Mouse (Mus musculus): ENCODE measurements at regions not wholly inside any gene's neighbourhood (a gene's known extent, or its start where the extent isn't known, plus 50 kb on each side); places are given as distances from the start of the nearest gene placed in this dataset.
A peak's percentile ranks its signal among the peaks of the same experiment; 100 is the strongest.

GRCm38 (mm10) chr5:118444538-118445251 is 115.8 kb upstream of the Med13l start:
- ATAC-seq (replicated peaks; ENCODE audit: insufficient number of reproducible peaks, low FRiP score, low TSS enrichment, poor library complexity, severe bottlenecking) = no peak

GRCm38 (mm10) chr5:118445252-118445987 is 115.1 kb upstream of the Med13l start:
- ATAC-seq (replicated peaks; ENCODE audit: insufficient number of reproducible peaks, low FRiP score, low TSS enrichment, poor library complexity, severe bottlenecking) = no peak

DNA sequence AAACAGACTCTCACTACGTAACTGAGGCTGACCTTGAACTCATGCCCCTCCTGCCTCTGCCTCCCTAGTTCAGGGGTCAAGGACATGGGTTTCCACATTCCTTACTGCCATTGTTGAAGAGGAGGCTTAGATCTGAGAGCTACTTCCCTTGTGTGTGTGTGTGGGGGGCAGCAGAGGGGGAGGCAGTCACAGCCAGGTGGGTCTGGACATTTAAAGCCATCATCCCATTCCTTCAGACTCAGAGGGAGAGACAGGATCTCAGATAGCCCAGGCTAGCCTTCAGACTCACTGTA is 114.5 kb upstream of the Med13l start:
- no peak for ATAC-seq (replicated peaks; ENCODE audit: insufficient number of reproducible peaks, low FRiP score, low TSS enrichment, poor library complexity, severe bottlenecking)

DNA sequence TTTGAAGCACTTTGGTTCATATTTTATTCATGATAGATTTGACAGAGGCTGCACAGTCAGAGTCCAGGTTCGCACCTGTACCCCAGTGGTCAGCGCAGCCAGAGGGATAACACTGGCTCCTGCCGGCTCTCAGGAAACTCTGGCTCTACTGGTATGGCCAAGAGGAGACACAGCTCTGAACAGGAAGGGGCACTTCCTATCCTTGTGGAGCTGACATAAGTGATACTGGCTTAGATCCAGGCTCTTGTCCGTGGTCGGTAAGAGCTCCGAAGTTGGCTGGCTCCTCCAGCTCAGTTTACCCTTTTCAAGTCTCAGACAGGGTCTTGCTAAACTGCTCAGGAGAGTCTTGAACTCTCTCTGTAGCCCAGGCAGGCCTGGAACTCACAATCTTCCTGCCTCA is 113.6 kb upstream of the Med13l start:
- no peak for ATAC-seq (replicated peaks; ENCODE audit: insufficient number of reproducible peaks, low FRiP score, low TSS enrichment, poor library complexity, severe bottlenecking)

DNA sequence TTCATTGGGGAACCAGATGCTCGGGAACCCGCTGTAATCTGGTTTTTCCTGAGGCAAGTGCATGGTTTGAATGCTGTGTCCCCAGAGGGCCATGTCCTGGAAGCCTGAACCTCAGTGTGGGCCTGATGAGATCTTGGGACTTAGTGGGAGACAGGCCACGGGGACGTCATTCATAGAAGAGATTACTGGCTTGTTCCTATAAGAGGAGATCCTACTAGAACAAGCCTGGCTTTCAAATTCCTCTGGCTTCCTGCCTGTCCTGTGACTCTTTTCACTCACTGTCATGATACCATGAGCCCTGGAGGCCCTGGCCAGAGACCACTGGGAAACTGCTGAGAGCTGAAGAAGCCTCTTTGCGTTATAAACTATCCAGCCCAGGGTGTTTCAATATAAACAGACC is 113.1 kb upstream of the Med13l start:
- no peak for ATAC-seq (replicated peaks; ENCODE audit: insufficient number of reproducible peaks, low FRiP score, low TSS enrichment, poor library complexity, severe bottlenecking)

- peak; percentile 65 for ATAC-seq (replicated peaks; ENCODE audit: insufficient number of reproducible peaks, low FRiP score, low TSS enrichment, poor library complexity, severe bottlenecking)
Measured at GRCm38 (mm10) chr5:118448884-118449515, 111.5 kb upstream of the Med13l start.

- no peak for ATAC-seq (replicated peaks; ENCODE audit: insufficient number of reproducible peaks, low FRiP score, low TSS enrichment, poor library complexity, severe bottlenecking)
Measured at GRCm38 (mm10) chr5:118449893-118450292, 110.6 kb upstream of the Med13l start.

GRCm38 (mm10) chr5:118452052-118452451 is 108.4 kb upstream of the Med13l start:
- ATAC-seq (replicated peaks; ENCODE audit: insufficient number of reproducible peaks, low FRiP score, low TSS enrichment, poor library complexity, severe bottlenecking) = no peak

DNA sequence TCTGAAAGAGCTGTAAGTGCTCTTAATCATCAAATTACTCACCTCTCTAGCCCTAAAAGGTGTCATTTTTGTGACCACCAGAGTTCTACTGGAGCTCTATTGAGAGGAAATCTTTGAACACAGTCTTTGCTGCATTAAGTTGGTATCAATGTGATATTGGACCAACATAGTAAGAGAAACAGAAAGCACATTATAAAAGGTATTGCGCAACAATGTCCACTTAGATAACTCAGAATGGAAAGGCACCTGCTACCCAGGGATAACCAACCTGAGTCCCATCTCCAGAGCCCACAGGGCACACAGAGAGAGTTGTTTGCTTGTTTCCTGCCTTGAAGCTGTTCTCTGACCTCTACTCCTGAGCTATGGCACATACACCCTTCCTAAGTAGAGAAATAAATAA is 106.4 kb upstream of the Med13l start:
- ATAC-seq (replicated peaks; ENCODE audit: insufficient number of reproducible peaks, low FRiP score, low TSS enrichment, poor library complexity, severe bottlenecking) = no peak

DNA sequence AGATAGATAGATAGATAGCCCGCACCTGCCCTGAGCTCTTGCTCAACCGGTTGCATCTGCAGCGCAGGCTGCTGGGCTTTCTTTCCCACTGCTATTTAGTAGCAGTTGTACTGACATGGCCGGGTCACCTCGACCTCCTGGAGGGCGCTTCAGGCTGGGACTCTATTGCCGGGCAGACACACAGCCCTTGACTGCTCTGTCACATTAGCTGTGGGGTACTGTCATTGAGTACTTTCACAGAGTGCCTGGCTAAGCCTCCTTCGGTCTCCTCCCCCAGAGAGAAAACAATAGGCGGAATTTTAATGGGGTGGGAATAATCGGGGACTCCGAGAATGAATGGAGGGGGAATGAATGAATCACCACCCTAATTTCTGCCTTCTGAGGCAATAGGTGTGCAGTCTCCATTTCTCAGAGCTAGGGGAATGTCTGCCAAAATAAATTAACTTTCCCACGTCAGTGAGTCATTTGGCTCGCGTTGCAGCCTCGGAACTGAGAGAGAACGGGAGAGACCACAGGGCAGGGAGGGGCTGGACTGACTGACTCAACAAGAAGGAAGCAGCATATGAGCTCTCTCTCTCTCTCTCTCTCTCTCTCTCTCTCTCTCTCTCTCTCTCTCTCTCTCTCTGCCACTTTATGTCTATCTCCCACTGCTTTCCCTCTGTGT is 101.6 kb upstream of the Med13l start:
- ATAC-seq (replicated peaks; ENCODE audit: insufficient number of reproducible peaks, low FRiP score, low TSS enrichment, poor library complexity, severe bottlenecking) = peak; percentile 71

DNA sequence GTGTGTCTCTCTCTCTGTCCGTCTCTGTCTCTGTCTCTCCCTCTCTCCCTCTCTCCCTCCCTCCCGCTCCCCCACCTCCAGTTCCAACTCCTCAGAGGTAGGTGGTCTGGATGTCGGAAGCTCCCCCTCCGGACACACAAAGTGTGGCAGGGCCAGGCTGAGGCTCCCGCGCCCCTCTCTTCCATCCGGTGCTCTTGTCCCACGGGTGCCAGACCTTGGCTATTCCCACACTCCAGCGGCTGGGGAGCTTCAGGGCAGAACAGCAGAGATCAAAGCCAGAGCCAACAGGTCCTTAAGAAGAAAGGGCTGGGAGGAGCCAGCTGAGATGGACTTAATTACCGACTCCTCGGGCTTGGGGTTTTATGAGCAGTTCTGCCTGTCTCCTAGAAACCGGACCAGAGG is 101.1 kb upstream of the Med13l start:
- ATAC-seq (replicated peaks; ENCODE audit: insufficient number of reproducible peaks, low FRiP score, low TSS enrichment, poor library complexity, severe bottlenecking) = no peak

- ATAC-seq (replicated peaks; ENCODE audit: insufficient number of reproducible peaks, low FRiP score, low TSS enrichment, poor library complexity, severe bottlenecking) = no peak
Measured at GRCm38 (mm10) chr5:118461967-118462366, 98.5 kb upstream of the Med13l start.

DNA sequence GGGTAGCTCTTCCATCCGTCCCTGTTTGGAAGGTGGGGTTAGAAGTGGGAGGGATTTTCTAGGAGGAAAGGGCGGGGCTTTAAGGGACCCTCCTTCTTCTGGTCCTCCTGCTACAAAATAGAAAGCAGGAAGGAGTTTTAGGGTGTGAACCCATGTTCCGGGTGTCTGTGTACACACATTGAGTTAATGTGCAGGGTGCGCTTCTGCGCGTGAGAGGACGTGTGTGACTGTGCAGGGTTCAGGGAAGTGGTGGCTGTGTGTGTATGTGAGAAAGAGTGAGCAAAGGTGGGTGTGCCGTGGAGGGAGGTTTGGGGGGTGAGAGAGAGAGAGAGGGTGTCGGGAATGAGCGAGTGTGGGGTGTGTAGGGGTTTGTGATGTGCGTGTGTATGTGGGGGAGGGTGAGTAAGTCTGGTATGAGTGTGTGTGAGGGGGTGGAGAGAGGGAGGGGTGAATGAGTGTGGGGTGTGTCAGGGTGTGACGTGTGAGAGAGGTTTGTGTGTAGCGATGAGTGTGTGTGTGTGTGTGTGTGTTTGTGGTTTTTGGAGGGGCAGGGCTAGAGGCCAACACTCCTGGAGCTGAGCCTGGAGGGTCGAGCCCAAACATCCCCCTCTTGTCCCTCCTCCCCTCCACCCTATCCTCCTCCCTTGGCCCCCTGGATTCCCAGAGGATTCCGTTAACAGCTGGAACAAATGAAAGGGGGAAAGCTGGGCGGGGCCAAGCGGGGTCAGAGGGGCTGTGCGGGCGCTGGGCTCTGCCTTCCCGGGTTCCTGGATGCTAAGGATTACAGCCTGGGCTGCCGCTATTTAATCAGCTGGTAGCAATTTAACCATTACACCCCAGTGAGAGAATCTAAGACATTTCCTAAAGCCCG is 95.3 kb upstream of the Med13l start:
- ATAC-seq (replicated peaks; ENCODE audit: insufficient number of reproducible peaks, low FRiP score, low TSS enrichment, poor library complexity, severe bottlenecking) = peak; percentile 85

DNA sequence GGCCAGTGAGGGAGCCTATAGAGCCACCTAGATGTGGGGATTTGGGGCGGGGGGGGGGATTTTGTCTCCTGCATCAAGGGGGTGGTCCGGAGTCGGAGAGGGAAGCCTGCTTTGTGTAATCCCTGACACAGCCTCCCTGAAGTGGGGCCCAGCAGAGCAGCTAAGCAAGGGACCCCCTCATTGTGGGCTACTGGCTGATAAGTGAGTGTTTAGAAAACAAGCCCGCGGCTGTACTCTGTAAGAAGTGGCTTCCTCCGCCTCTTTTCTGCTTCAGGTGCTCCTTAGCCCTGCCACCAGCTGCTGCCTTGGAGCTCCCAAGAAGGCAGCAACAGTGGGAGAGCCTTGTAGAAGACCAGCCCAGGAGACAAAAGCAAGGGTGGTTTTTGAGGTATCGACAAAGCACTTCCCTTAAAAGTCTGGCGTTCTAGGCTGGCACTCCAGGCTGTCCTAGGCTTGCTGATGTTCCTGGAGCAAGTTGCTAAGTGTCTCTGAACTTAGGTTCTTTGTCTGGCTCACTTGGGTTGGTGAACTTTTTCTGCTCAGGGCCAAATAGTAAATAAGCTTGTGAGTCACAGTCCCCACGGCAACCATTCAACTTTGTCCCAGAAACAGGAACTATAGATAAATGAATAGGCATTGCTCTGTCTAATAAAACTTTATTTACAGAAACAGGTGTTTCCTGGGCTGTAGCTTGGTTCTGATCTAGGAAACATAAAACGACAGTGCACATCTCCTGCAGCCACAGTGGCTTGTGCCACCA is 94.3 kb upstream of the Med13l start:
- peak; percentile 40 for ATAC-seq (replicated peaks; ENCODE audit: insufficient number of reproducible peaks, low FRiP score, low TSS enrichment, poor library complexity, severe bottlenecking)

DNA sequence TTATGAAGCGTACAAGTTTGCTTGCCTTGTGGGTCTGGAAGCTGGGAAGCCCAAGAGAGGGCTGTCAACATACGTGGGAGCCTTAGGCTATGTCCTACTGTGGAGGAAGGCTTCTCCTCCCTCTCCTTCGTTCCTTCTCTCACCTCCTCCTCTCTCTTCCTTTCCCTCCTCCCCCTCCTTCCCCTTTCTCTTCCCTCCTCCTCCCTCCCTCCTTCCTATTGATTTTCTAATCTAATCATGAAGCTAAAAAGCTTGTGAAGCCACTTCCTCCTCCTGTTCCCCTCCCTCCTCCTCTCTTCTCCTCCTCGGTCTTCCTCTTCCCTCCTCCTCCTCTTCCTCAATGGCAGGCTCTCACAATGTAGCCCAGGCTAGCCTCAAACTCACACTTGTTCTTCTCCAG is 91.7 kb upstream of the Med13l start:
- ATAC-seq (replicated peaks; ENCODE audit: insufficient number of reproducible peaks, low FRiP score, low TSS enrichment, poor library complexity, severe bottlenecking) = no peak

GRCm38 (mm10) chr5:118471569-118471968 is 88.9 kb upstream of the Med13l start:
- ATAC-seq (replicated peaks; ENCODE audit: insufficient number of reproducible peaks, low FRiP score, low TSS enrichment, poor library complexity, severe bottlenecking) = no peak

GRCm38 (mm10) chr5:118472291-118472690 is 88.2 kb upstream of the Med13l start:
- ATAC-seq (replicated peaks; ENCODE audit: insufficient number of reproducible peaks, low FRiP score, low TSS enrichment, poor library complexity, severe bottlenecking) = no peak

GRCm38 (mm10) chr5:118473128-118473730 is 87.2 kb upstream of the Med13l start:
- ATAC-seq (replicated peaks; ENCODE audit: insufficient number of reproducible peaks, low FRiP score, low TSS enrichment, poor library complexity, severe bottlenecking) = no peak
